Mouse (Mus musculus) G1E-ER4 (cell line): Measurements from ENCODE around the gene Irf2bpl. TPM values are rescaled to one million over a fixed set of nuclear protein-coding genes. Genes with fewer than 3 reads are reported as not detected.

Experiments
- GATA1 ChIP-seq: IDR thresholded peaks from one replicate; pipeline ENCODE4 v1.8.0; 2012; ENCODE audit warnings: low read length, inconsistent platforms
- polyA plus RNA-seq: library from polyadenylated mRNA; stranded (reverse); fragments of >175 nt; gene quantifications from 2 replicates; pipeline ENCODE4 v1.2.3, GENCODE M21; 2012

The Irf2bpl gene
- polyA plus RNA-seq, 1 experiment, result 28.1 TPM

- no peak for TF ChIP-seq GATA1
Measured at GRCm38 (mm10) chr12:86892711-86893311, 8.2 kb upstream of the Irf2bpl start.

- no peak for TF ChIP-seq GATA1
Measured at GRCm38 (mm10) chr12:86891786-86892702, 7.4 kb upstream of the Irf2bpl start.

GRCm38 (mm10) chr12:86891454-86891785 is 6.8 kb upstream of the Irf2bpl start:
- no peak for TF ChIP-seq GATA1

GRCm38 (mm10) chr12:86890796-86891301 is 6.3 kb upstream of the Irf2bpl start:
- no peak for TF ChIP-seq GATA1

- TF ChIP-seq GATA1, result no peak
Measured at GRCm38 (mm10) chr12:86890091-86890720, 5.6 kb upstream of the Irf2bpl start.

- no peak for TF ChIP-seq GATA1
Measured at GRCm38 (mm10) chr12:86889103-86889644, 4.6 kb upstream of the Irf2bpl start.

GRCm38 (mm10) chr12:86888130-86889069 is 3.8 kb upstream of the Irf2bpl start:
- no peak for TF ChIP-seq GATA1

- no peak for TF ChIP-seq GATA1
Measured at GRCm38 (mm10) chr12:86887381-86888129, 3.0 kb upstream of the Irf2bpl start.

- no peak for TF ChIP-seq GATA1
Measured at GRCm38 (mm10) chr12:86886446-86886965, 1.9 kb upstream of the Irf2bpl start.

GRCm38 (mm10) chr12:86885746-86886145 is 1.1 kb upstream of the Irf2bpl start:
- no peak for TF ChIP-seq GATA1

- no peak for TF ChIP-seq GATA1
Measured at GRCm38 (mm10) chr12:86885336-86885735, 738 bp upstream of the Irf2bpl start.

- TF ChIP-seq GATA1, result no peak
Measured at GRCm38 (mm10) chr12:86883280-86884196, 1.1 kb downstream of the Irf2bpl start.

GRCm38 (mm10) chr12:86883019-86883279 is 1.6 kb downstream of the Irf2bpl start:
- no peak for TF ChIP-seq GATA1
